Mouse (Mus musculus) megakaryocyte, adult 5-6 weeks (primary cell): ENCODE data around the gene Pdcd4. TPM values are rescaled to one million over a fixed set of nuclear protein-coding genes. Genes with fewer than 3 reads are reported as not detected.

Experiments
- ATAC-seq: 2 replicates; pipeline ENCODE4 v1.8.0; 2016; ENCODE audit warnings: mild to moderate bottlenecking, inconsistent platforms; ENCODE audit not compliant: poor library complexity, severe bottlenecking
- total RNA-seq, 2 experiments: library from RNA; stranded (forward) in 1 of 2; stranded (reverse) in 1 of 2; fragments of 153-499, 151-499 nt in 1 of 2; fragments of 221-1000, 200-1000 nt in 1 of 2; gene quantifications; 2 replicates each; pipeline versions ENCODE4 v1.2.3 to v1.2.4; 2015 to 2017

Gene Pdcd4
- total RNA-seq (2015), result 60.2 and 73.4 TPM in 2 replicates
- total RNA-seq (2017), result 79.2 and 85.9 TPM in 2 replicates

DNA sequence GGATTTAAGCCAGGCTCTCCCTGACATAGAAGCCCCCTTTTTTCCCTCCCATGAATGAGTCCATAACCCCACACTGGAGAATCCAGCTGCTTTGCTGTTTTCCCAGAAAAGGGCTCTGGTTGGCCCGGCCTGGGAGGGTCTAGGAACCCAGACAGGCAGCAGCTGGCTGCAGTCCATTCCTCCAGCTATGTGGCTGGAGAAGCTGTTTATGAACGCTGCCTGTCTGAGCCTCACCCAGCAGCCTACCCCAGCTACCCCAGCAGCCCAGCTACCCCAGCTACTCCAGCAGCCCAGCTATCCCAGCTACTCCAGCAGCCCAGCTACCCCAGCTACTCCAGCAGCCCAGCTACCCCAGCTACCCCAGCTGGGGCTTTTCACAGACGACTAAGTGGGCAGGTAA, at the start of gene Pdcd4:
Gene Pdcd4, plus strand, starts transcription at position 171 of the 400 bp plus-strand sequence.
- ATAC-seq, result no peak

DNA sequence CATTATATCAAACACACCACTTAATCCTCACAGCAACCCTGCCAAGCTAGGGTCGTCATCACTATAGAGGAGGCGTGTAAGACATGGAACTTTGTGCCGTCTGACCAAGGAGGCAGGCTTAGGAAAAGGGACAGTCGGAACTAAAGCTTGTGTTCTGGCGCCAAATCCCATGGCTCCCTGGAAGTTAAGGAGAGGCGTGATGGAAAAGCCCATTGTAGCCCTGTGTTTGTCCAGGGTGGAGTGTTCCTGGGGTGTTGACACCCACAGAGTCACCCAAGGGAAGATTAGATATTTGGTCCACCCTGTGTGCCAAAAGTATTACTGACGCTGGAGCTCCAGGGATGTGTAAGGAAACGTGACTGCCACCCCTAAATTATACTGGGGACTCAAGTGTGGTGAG, 48.1 kb upstream of the Pdcd4 start:
- ATAC-seq, result no peak

GRCm38 (mm10) chr19:53848272-53848995, 43.6 kb upstream of the Pdcd4 start:
- ATAC-seq, result no peak

DNA sequence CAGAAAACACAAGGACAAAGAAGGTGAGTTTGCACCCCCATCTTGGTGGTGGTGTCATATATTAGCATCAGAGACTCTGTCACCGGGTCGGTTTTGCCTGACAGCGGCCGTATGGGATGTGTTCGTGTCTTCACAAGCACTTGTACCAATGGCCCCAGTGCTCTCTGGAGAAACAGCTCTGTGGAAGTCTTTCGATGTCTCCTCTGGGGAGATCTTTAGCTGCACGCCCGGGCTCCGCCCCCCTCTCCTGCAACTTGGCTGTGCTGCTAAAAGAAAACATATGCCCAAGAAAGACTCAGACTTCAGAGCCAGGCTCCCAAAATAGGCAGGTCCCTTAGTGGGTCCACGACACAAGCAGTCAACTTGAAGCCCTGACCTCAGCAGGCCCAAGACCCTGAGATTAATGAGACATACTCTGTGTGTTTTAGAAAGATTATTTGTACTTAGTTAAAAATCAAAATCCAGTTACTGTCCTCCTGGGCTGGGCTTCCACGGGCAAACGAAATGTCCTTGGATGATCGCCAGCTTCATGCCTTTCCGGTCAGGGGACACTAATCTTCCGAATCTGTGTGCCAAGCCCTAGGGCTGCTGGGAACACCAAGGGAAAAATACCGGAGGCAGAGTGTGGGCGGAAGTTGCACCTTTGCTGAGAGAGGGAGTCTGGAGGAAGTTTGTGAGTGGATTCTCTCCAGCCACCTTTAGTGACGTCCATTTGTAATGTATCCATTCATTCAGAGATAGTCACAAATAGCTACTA, 41.7 kb upstream of the Pdcd4 start:
- no peak for ATAC-seq

DNA sequence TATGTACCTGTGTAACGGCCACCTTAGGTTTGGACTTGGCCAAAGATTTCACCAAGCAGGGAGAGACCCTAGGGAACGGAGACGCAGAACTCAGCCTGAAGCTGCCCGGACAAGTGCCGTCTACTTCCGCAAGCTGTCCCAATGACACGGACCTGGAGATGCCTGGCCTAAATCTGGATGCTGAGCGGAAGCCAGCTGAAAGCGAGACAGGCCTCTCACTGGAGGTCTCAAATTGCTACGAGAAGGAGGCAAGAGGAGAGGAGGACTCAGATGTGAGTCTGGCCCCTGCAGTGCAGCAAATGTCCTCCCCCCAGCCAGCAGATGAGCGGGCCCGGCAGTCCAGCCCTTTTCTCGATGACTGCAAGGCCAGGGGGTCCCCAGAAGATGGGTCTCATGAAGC, 40.7 kb upstream of the Pdcd4 start:
- ATAC-seq, result no peak

DNA sequence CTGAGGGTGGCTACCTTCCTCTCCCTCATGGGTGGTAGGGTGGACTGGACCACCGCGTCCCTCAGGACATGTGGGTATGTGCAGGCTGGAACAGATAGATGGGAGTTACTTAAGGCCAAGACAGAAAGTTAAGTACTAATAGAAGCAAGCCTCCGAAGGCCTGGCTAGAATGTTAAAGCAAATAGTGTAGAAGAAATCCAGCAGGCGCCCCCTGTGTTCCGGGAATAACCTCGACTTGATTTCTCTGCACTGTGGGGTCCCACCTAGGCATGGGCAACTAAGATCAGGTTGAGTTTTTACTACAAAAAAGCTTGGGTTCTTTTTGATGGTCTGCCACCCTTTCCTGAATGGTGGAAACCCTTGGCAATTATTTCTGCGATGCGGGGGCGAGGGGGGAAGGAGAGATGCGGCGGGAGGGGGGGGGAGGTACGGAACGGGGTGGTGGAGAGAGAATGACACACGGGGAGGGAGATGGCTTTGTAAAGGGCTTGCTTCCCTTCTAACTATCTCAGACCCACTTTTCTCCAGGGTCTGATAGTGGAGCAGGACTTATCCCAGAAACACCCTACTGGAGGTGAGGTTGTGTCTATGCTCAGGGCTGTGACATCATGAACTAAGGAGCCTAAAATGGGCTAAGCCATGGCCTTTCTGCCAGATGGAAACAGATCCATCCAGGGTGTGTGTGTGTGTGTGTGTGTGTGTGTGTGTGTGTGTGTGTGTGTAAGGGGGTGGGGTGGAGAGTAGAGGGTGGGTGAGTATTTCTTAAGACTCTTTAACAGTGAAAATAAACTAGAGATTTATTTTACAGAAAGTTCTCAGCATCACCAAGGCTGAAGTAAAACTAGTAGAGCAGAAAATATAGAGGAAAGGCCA, 40.0 kb upstream of the Pdcd4 start:
- no peak for ATAC-seq

- no peak for ATAC-seq
These were observed 39.2 kb upstream of the Pdcd4 start for GRCm38 (mm10) chr19:53852699-53853451.

DNA sequence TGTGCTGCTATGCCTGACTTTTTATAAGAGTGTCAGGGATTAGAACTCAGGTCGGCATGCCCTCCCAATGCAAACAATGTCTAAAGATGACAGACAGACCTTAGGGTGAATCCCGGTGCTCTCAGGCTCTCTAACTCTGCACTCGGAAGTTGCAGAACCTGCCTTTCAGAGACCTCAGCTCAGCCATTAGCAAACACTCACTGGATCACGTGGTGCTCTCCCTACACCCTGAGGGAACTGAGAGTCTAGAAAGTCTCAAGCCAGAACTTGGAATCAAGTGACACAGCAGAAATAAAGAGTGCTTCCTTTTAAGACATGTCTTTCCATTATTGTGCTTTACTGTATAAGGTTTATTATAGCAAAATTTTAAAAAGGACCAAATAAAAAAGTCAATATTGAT, 37.1 kb upstream of the Pdcd4 start:
- peak; percentile 93 for ATAC-seq

- no peak for ATAC-seq
These were observed 36.2 kb upstream of the Pdcd4 start for GRCm38 (mm10) chr19:53855781-53856180.

- no peak for ATAC-seq
These were observed 35.2 kb upstream of the Pdcd4 start for GRCm38 (mm10) chr19:53856794-53857193.

DNA sequence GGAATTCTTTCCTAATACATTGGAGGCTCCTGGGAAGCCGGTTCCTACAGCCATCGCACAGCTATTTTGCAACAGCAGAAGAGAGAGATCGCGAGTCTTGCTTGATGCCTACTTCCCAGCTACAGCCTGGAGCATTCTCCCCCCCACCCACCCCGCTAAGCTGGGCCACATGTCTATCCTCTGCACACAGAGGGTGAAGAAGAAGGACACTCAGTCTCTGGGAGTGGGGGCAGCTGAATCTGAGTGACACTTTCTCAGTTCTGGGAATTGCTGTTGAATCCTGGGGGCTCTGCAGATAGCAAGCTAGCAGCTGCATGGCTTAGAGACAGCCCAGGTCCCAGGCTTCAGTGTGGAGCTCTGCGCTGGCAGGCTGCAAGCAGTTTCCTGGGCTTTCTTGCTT, 34.1 kb upstream of the Pdcd4 start:
- ATAC-seq, result no peak

DNA sequence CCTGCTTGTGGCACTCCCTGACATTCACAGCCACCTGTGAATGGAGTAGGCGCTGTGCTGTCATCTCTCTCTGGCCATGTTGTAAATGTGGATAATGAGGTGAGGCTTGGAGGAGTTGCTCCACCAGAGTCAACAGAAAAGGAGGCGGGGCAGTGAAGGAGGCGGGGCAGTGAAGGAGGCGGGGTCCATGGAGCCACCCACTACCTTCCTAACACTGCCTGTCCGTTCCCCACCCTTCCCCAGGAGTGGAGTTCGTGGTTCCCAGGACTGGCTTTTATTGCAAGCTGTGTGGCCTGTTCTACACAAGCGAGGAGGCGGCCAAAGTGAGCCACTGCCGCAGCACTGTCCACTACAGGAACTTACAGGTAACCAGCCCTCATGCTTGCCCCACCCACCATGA, 32.9 kb upstream of the Pdcd4 start:
- ATAC-seq, result no peak

DNA sequence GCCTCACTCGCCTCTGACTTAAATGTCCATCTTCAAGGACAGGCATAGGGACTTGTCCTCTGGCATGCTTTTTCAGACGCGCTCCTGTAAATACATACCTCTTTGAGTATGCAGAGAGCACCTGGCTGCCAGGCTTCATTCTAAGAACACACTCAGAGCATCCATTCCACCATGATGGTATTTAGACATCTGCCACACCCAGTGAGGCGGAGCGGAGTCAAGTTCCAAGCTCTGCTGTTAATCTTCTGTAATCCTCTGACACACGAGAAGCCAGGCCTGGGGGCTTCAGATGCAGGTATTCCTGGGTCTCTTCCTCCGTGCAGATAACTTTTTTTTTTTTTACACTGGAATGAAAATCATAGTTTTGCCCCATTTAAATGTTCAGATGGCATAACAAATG, 32.4 kb upstream of the Pdcd4 start:
- ATAC-seq, result no peak

- ATAC-seq, result no peak
These were observed 30.7 kb upstream of the Pdcd4 start for GRCm38 (mm10) chr19:53861346-53861745.

- ATAC-seq, result no peak
These were observed 29.3 kb upstream of the Pdcd4 start for GRCm38 (mm10) chr19:53862573-53863246.

- ATAC-seq, result no peak
These were observed 24.8 kb upstream of the Pdcd4 start for GRCm38 (mm10) chr19:53867238-53867637.

- ATAC-seq, result no peak
These were observed 23.9 kb upstream of the Pdcd4 start for GRCm38 (mm10) chr19:53868125-53868524.

GRCm38 (mm10) chr19:53868796-53869195, 23.2 kb upstream of the Pdcd4 start:
- ATAC-seq, result no peak

DNA sequence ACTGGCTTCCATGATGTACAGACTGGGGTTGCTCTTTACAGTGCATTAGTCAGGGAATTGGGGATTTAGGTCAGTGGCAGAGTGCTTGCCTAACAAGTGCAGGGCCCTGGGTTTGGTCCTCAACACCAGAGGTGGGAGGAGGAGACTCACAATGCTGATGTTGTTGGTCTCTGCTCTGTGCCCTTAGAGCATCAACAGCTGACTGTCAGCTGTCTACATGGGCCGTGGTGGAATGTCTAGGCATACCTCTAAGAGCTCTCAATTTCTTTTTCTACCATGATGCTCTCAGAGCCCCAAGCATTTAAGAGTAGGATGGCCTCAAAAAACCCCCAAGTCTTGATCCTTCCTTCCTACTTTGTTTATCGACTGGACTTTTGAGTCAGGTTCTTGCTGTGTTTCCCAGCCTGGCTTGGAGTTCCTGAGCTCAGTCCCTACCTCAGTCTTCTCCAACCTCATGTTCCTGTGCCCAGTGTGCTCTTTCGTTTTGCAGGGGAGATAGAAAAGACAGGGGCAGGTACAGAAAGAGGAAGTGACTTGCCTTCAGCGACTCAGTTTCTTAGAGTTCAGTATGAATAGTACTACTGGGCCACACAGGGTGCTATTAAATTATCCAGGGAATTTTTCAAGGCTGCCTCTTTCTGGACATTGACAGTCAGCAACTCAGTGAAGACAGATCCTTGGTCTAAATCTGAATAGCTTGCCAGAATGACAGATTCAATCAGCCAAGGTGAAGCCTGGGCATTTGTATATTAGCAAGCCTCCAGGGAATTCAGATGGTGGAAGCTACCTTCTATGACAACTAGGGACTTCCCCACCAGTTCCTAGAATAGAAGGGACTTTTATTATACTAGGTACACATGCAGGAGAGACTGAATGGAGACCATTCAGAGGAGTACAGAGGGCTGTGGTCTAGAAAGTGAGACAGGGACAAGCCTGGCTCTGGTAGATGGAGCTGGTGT, 22.3 kb upstream of the Pdcd4 start:
- ATAC-seq, result peak; percentile 52; the same call in 1 of the 2 replicates
